Mouse (Mus musculus): Measurements from ENCODE around the gene Agtpbp1. TPM values are rescaled to one million over a fixed set of nuclear protein-coding genes. Genes with fewer than 3 reads are reported as not detected.
"Not testable (repeated sequence)": the region's sequence is repeated elsewhere in the genome, so short reads cannot be mapped to it uniquely, and the experiment has no call there.

Agtpbp1 gene
- polyA plus RNA-seq, 1 experiment from 2014 or later, result 11.6 TPM

DNA sequence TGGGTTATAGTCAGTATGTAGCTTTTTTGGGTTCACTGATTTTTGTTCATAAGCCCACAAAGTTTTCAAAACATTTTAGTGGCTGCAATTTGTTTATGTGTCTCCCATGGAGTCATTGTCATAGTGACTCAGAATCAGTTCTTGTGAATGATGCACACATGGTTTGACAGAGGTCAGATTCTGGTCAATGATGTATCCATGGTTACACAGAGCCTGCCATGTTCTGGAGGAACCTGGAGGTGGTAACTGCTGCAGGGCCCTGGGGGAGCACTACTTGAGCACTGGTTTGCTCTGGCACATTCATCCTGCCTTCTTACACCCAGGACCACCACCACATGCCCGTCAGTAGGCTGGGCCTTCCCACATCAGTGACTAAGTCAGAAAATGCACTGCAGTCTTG lies 19.5 kb upstream of the Agtpbp1 start:
- H3K36me3 ChIP-seq, result peaks cover 99% of the 10 kb centered on the region
- DNase-seq (ENCODE audit: low spot score), result no peak

DNA sequence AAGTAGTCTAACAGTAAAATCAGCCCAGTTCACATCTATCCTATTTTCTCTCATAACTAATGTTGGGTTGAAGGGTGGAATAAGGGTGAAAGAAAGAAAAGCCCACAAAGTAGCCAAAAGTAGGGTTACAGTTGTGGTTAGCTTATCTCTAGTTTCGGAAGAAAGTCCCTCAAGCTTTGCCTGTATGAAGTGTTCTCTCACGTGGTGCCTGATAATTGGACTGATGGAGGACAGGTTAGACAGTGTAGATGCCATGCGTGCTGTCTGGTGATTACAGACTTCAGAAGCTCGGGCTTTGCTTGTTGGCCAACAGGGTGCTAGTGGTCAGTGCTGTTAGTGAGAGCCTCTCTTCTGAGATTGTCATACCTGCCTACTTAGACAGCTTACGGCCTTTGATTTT lies 18.1 kb upstream of the Agtpbp1 start:
- Histone ChIP-seq H3K4me1 (no peaks in the 10 kb centered on the region), H3K27ac (no peak overlapping the region), H3K9me3 (replicated peaks) (no peaks in the 10 kb centered on the region), H3K27me3 (ENCODE audit: low read depth, poor library complexity, severe bottlenecking) (no peaks in the 10 kb centered on the region), H3K36me3 (peaks cover 98% of the 10 kb centered on the region), H3K4me3 (no peak overlapping the region)
- no peak for DNase-seq (ENCODE audit: low spot score)
- 94% methylated on average over 5 of the region's 5 CpGs for WGBS

More for the DNA sequence above, 19.5 kb upstream of the Agtpbp1 start:
- Histone ChIP-seq H3K27me3 (ENCODE audit: low read depth, poor library complexity, severe bottlenecking) (no peaks in the 10 kb centered on the region), H3K27ac (no peak overlapping the region), H3K9me3 (replicated peaks) (no peaks in the 10 kb centered on the region), H3K4me3 (no peak overlapping the region), H3K4me1 (no peaks in the 10 kb centered on the region)
- WGBS, result 89% methylated on average over 1 of the region's 1 CpGs

DNA sequence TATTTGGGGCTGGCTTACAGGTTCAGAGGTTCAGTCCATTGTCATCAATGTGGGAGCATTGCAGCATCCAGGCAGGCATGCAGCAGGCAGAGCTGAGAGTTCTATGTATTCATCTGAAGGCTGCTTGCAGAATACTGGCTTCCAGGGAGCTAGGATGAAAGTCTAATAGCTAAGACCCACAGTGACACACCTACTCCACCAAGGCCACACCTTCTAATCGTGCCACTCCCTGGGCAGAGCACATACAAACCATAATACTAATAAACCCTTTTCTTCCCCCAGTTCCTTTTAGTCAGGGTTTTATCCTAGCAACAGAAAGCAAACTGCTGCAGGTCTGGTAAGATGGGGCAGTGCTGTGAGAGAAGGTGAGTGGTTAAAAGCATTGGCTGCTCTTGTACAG lies 7.6 kb upstream of the Agtpbp1 start:
- Histone ChIP-seq H3K36me3 (peaks cover 94% of the 10 kb centered on the region), H3K4me3 (no peak overlapping the region), H3K27me3 (ENCODE audit: low read depth, poor library complexity, severe bottlenecking) (no peaks in the 10 kb centered on the region), H3K27ac (no peak overlapping the region), H3K9me3 (replicated peaks) (no peaks in the 10 kb centered on the region), H3K4me1 (peaks cover 1% of the 10 kb centered on the region)
- no peak for DNase-seq (ENCODE audit: low spot score)
- WGBS, result 81% methylated on average over 1 of the region's 1 CpGs

DNA sequence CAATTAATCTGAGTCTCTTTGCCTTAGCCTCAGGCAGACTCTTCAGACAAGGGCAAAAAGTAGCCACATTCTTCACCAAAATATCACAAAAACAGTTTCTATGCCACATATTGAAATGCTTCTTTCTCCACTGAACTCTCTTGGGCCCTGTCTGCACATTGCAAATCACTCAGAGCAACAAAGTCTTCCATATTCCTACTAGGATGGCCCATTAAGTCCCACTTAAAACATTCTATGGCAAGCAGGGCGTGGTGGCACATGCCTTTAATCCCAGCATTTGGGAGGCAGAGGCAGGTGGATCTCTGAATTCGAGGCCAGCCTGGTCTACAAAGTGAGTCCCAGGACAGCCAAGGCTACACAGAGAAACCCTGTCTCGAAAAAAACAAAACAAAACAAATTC lies 7.0 kb upstream of the Agtpbp1 start:
- not testable (repeated sequence) for DNase-seq (ENCODE audit: low spot score); H3K4me1 ChIP-seq; H3K9me3 ChIP-seq (replicated peaks); H3K27me3 ChIP-seq (ENCODE audit: low read depth, poor library complexity, severe bottlenecking); H3K27ac ChIP-seq; H3K4me3 ChIP-seq
- 91% methylated on average over 3 of the region's 3 CpGs for WGBS
- H3K36me3 ChIP-seq, result peaks cover 94% of the 10 kb centered on the region

DNA sequence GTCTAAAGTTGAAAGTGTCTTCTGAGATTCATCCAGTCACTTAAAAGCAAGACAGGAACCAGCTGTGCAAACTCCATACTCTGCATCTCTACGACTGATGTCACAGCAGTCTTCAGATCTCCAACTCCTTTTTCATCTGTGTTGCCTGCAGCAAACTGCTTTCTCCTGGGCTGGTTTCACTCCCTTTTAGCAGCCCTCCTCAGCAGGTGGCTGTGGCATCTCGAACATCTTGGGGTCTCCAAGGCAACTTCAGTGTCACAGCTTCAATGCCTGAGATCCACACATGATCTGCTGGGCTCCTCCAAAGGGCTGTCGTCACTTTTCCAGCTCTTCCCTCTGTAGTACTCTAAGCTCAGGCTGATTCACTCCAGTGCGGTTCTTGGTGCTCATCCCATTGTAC lies 5.7 kb upstream of the Agtpbp1 start:
- Histone ChIP-seq H3K27me3 (ENCODE audit: low read depth, poor library complexity, severe bottlenecking) (no peaks in the 10 kb centered on the region), H3K9me3 (replicated peaks) (no peaks in the 10 kb centered on the region), H3K36me3 (peaks cover 86% of the 10 kb centered on the region), H3K27ac (no peak overlapping the region), H3K4me1 (peaks cover 18% of the 10 kb centered on the region), H3K4me3 (no peak overlapping the region)
- DNase-seq (ENCODE audit: low spot score), result no peak
- 92% methylated on average over 4 of the region's 4 CpGs for WGBS

DNA sequence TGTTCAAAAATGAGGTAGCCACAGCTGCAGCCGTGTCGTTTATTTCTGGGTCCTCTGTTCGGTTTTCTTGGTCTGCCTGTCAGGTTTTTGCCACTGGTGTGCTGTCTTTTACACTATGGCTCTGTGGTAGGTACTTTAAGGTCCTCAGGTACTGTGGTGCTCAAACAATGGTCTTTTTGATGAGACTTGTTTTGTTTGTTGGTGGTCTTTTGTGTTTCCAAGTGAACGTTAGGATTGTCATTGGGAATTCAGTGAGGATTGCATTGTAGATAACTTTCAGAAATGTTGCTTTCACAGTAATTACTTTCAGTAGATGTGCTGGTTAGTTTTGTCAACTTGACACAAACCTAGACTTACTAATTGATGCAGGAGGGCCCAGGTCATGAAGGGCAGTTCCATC lies 4.6 kb upstream of the Agtpbp1 start:
- H3K36me3 ChIP-seq, result peaks cover 79% of the 10 kb centered on the region
- H3K27me3 ChIP-seq (ENCODE audit: low read depth, poor library complexity, severe bottlenecking), result no peaks in the 10 kb centered on the region
- H3K4me1 ChIP-seq, result peaks cover 18% of the 10 kb centered on the region
- WGBS, result 93% methylated on average over 4 of the region's 4 CpGs
- H3K4me3 ChIP-seq, result no peak overlapping the region
- no peak overlapping the region for H3K27ac ChIP-seq
- no peak for DNase-seq (ENCODE audit: low spot score)
- H3K9me3 ChIP-seq (replicated peaks), result no peaks in the 10 kb centered on the region

DNA sequence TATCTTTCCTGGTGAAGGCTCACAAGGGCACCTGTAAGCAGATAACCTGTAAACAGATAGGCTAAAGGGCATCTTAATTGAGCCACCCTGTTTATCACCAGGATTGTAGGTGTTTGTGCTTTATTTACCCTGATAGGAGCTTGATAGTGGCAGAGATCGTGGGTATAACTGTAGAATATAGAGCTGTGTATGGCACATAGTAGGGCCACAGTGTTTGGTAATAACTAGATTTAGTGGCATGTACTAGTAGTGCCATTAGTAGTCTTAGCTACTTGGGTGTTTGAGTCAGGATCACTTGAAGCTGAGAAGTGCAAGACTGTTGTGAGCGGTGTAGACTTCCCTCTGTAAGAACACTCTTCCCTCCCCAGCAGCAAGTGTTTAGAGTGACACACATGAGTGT lies 2.2 kb upstream of the Agtpbp1 start:
- no peaks in the 10 kb centered on the region for H3K9me3 ChIP-seq (replicated peaks)
- no peak overlapping the region for H3K27ac ChIP-seq
- H3K27me3 ChIP-seq (ENCODE audit: low read depth, poor library complexity, severe bottlenecking), result no peaks in the 10 kb centered on the region
- H3K36me3 ChIP-seq, result peaks cover 56% of the 10 kb centered on the region
- H3K4me1 ChIP-seq, result peaks cover 25% of the 10 kb centered on the region
- H3K4me3 ChIP-seq, result no peak overlapping the region
- no peak for DNase-seq (ENCODE audit: low spot score)
- WGBS, result 95% methylated on average over 2 of the region's 2 CpGs

DNA sequence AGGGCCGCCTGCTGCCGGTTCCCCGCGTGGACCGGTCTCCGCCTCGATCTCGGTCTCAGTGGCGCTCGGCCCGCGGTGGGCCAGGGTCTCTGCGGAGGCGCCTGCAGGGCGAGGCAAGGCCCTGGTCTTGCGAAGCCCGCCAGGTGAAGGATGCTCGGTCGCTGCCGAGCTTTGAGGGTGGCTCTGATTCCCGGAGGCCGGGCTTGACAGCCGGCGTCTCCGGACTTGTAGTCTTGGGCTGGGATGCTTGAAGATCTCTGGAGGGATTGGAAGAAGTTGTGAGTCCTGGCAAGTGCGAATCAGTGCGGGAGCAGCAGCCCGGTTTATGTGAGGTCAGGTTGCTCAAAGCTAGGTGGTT lies 600 bp upstream of the Agtpbp1 start:
- H3K9me3 ChIP-seq (replicated peaks), result no peaks in the 10 kb centered on the region
- peak; percentile 71 for DNase-seq (ENCODE audit: low spot score)
- peak overlapping the region; percentile 95 for H3K27ac ChIP-seq
- peak overlapping the region; percentile 95 for H3K4me3 ChIP-seq
- 0% methylated on average over 28 of the region's 28 CpGs for WGBS
- H3K27me3 ChIP-seq (ENCODE audit: low read depth, poor library complexity, severe bottlenecking), result no peaks in the 10 kb centered on the region
- peaks cover 41% of the 10 kb centered on the region for H3K36me3 ChIP-seq
- peaks cover 25% of the 10 kb centered on the region for H3K4me1 ChIP-seq

DNA sequence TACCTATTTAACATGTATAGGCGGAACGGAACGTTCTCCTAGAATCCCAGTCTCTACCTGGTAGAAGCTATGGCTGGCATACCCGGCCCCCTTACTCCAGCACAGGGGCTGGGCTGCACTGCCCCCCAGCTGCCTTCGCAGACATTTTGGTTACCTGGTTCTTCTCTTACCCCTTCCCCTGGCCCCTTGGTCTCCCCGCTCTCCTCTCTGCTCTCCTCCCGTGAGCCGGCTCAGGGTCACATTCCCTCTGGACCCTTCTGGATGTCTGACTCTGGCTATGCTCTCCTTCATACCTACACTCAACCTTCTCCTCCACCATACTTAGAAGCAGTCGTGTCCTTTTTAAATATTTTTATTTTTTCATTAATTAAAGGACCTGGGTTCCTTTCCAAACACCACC lies 546 bp downstream of the Agtpbp1 start:
- Histone ChIP-seq H3K27me3 (ENCODE audit: low read depth, poor library complexity, severe bottlenecking) (no peaks in the 10 kb centered on the region), H3K9me3 (replicated peaks) (no peaks in the 10 kb centered on the region), H3K4me1 (peaks cover 25% of the 10 kb centered on the region), H3K36me3 (peaks cover 29% of the 10 kb centered on the region), H3K27ac (peak overlapping the region; percentile 95), H3K4me3 (peak overlapping the region; percentile 95)
- 3% methylated on average over 9 of the region's 9 CpGs for WGBS
- DNase-seq (ENCODE audit: low spot score), result peak; percentile 60

DNA sequence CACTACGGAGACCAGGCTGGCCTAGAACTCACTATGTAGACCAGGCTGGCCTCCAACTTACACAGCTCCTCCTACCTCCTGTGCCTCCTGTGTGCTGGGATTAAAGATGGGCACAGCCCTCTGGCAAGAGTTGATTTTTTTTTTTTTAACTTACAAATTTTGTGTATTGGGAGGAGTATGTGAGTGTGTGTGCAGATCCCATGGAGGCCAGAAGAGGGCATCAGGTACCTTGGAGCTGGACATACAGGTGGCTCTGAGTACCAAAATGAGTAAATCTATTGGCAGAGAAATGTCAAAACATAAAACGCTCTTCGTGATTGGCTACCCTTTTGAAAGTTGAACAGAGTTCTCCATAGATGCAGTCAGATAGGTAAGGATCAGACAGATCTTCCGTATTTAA lies 4.1 kb downstream of the Agtpbp1 start:
- no peak overlapping the region for H3K4me3 ChIP-seq
- 95% methylated on average over 4 of the region's 4 CpGs for WGBS
- H3K27ac ChIP-seq, result no peak overlapping the region
- H3K9me3 ChIP-seq (replicated peaks), result no peaks in the 10 kb centered on the region
- peaks cover 9% of the 10 kb centered on the region for H3K4me1 ChIP-seq
- DNase-seq (ENCODE audit: low spot score), result no peak
- no peaks in the 10 kb centered on the region for H3K36me3 ChIP-seq
- H3K27me3 ChIP-seq (ENCODE audit: low read depth, poor library complexity, severe bottlenecking), result no peaks in the 10 kb centered on the region

DNA sequence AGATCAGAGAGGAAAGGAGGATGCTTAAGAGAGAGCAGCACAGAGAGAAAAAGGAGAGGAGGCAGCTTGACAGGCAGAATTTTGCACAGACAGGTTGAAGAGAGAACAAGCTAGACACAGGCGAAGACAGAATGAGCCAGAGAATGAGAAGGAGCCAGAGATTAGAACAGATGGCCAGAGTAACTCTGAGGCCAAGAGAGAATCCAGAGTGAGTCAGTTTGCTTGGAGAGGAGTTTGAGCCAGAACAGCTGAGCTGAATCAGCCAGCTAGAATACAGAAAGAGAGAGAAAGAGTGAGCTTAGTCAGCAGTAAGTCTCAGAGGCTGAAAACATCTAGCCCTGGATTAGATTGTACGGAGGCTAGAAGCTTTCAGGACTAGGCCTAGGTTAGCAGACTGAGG lies 12.5 kb downstream of the Agtpbp1 start:
- Histone ChIP-seq H3K4me1 (no peaks in the 10 kb centered on the region), H3K4me3 (no peak overlapping the region), H3K27me3 (ENCODE audit: low read depth, poor library complexity, severe bottlenecking) (no peaks in the 10 kb centered on the region), H3K9me3 (replicated peaks) (no peaks in the 10 kb centered on the region), H3K27ac (no peak overlapping the region), H3K36me3 (no peaks in the 10 kb centered on the region)
- DNase-seq (ENCODE audit: low spot score), result no peak
- 95% methylated on average over 2 of the region's 2 CpGs for WGBS

DNA sequence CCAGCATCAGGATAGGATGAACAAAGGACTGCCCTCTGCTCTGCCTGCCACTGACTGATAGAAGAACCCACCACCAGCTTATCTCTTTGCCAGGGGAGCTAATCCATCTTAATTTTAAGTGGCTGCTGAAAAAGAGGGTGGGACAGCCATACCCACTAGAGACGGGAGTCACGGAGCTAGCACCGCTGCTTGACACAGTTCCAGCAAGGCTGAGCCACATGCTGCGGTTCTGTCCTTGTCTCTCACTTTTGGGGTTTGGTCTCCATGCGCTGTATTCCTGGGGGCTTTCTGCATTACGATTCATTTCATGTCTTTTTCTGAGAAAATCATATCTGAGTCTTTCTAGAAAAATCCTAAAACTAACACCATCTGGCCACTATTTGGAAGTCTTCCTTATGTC lies 13.9 kb downstream of the Agtpbp1 start:
- DNase-seq (ENCODE audit: low spot score), result no peak
- no peaks in the 10 kb centered on the region for H3K9me3 ChIP-seq (replicated peaks)
- H3K4me1 ChIP-seq, result no peaks in the 10 kb centered on the region
- H3K36me3 ChIP-seq, result no peaks in the 10 kb centered on the region
- H3K27ac ChIP-seq, result no peak overlapping the region
- no peak overlapping the region for H3K4me3 ChIP-seq
- 90% methylated on average over 6 of the region's 6 CpGs for WGBS
- no peaks in the 10 kb centered on the region for H3K27me3 ChIP-seq (ENCODE audit: low read depth, poor library complexity, severe bottlenecking)

DNA sequence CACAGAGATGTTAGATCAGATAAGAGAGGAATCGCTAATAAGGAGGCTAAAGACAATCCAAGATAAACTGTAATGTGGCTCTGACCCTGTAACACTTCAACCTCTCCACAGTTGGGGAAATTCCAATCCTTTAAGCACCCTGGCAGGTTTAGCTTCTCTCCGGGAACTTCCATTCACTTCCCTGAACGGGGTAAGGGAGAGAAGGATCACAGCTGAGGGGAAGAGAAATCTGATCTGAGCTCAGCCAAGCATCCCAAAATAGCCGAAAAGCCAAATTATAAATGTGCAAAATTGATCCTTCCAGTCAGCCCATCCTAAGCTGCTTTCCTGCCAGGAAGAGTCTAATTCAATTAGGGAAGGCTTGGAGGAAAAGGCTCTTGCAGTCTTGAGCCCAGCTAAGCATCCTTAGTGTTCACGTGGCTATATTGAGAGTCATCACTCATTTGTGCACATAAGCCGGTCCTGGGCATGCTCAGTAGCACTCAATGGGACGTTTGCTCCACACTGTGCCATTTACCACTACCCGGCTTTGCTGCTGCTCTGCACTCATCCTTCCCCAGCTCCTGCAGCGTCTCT lies 19.0 kb downstream of the Agtpbp1 start:
- WGBS, result 75% methylated on average over 9 of the region's 9 CpGs
- no peaks in the 10 kb centered on the region for H3K27me3 ChIP-seq (ENCODE audit: low read depth, poor library complexity, severe bottlenecking)
- no peak overlapping the region for H3K27ac ChIP-seq
- DNase-seq (ENCODE audit: low spot score), result no peak
- no peaks in the 10 kb centered on the region for H3K9me3 ChIP-seq (replicated peaks)
- H3K4me3 ChIP-seq, result no peak overlapping the region
- no peaks in the 10 kb centered on the region for H3K36me3 ChIP-seq
- no peaks in the 10 kb centered on the region for H3K4me1 ChIP-seq

DNA sequence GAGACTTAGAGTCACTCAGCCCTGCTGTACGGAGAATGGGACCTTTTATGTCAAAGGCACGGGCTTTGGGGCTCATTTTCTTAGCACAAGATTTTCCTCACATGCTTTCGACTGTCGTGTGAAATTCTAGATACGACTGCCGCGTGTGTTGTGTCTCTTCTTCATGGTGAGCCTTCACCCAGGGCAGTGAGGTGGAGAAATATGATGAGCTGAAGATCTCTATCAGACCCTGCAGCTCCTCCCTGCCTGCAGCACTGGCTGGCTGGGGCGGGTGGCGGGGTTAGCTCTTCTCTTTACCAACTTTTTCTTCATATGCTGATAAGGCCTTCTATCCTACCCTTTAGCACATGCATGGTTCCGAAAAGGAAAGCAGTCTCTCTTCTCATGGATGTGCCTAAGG lies 20.1 kb downstream of the Agtpbp1 start:
- WGBS, result 87% methylated on average over 10 of the region's 10 CpGs
- Histone ChIP-seq H3K9me3 (replicated peaks) (no peaks in the 10 kb centered on the region), H3K27me3 (ENCODE audit: low read depth, poor library complexity, severe bottlenecking) (no peaks in the 10 kb centered on the region), H3K36me3 (no peaks in the 10 kb centered on the region), H3K4me1 (no peaks in the 10 kb centered on the region), H3K27ac (no peak overlapping the region), H3K4me3 (no peak overlapping the region)
- DNase-seq (ENCODE audit: low spot score), result no peak

Measured in limb, embryonic 10.5 days (tissue).